Mouse (Mus musculus) MEL (cell line): Measurements from ENCODE around the gene Srp9. TPM values are rescaled to one million over a fixed set of nuclear protein-coding genes. Genes with fewer than 3 reads are reported as not detected.

ENCODE experiments used
- DNase-seq: peaks from one replicate; pipeline ENCODE4 v3.0.0; 2011; ENCODE audit warnings: low read depth, low spot score
- H3K27ac ChIP-seq: 2 replicates; pipeline ENCODE4 v1.5.1; 2012; ENCODE audit warnings: low read depth, mild to moderate bottlenecking, control low read depth, low read length, moderate library complexity; ENCODE audit not compliant: control insufficient read depth
- H3K27me3 ChIP-seq, 2 experiments: fragments of 150-350 bp in 1 of 2; sonication (generic) in 1 of 2; 2 replicates each; pipeline ENCODE4 v1.6.1; 2012; ENCODE audit warnings: low read length in 2 of 2, mild to moderate bottlenecking in 2 of 2, improper control_type of control experiment in 1 of 2, moderate library complexity in 1 of 2; ENCODE audit not compliant: insufficient read depth in 2 of 2, control insufficient read depth in 1 of 2
- H3K36me3 ChIP-seq, 2 experiments: 2 replicates each; pipeline ENCODE4 v1.6.1; 2012 to 2014; ENCODE audit warnings: low read length in 2 of 2, improper control_type of control experiment in 1 of 2, inconsistent platforms in 1 of 2, mild to moderate bottlenecking in 1 of 2; ENCODE audit not compliant: insufficient read depth in 2 of 2, control insufficient read depth in 1 of 2
- H3K4me1 ChIP-seq, 2 experiments: fragments of 150-350 bp in 1 of 2; sonication (generic) in 1 of 2; 2 replicates each; pipeline ENCODE4 v1.6.1; 2012; ENCODE audit warnings: low read length in 2 of 2, improper control_type of control experiment in 1 of 2, mild to moderate bottlenecking in 1 of 2; ENCODE audit not compliant: insufficient read depth in 2 of 2, control insufficient read depth in 1 of 2
- H3K4me3 ChIP-seq, 2 experiments: fragments of 150-350 bp in 1 of 2; sonication (generic) in 1 of 2; 2 replicates each; pipeline ENCODE4 v1.5.1; 2012; ENCODE audit warnings: low read depth in 2 of 2, low read length in 2 of 2, mild to moderate bottlenecking in 2 of 2, moderate library complexity in 2 of 2, control low read depth in 1 of 2, improper control_type of control experiment in 1 of 2; ENCODE audit not compliant: control insufficient read depth in 1 of 2, insufficient read depth in 1 of 2
- H3K79me2 ChIP-seq: 2 replicates; pipeline ENCODE4 v1.6.1; 2012; ENCODE audit warnings: mild to moderate bottlenecking, low read length, moderate library complexity; ENCODE audit not compliant: control insufficient read depth, poor library complexity, insufficient read depth
- H3K9ac ChIP-seq: 2 replicates; pipeline ENCODE4 v1.6.1; 2012; ENCODE audit warnings: low read depth, mild to moderate bottlenecking, control low read depth, low read length, moderate library complexity; ENCODE audit not compliant: control insufficient read depth, poor library complexity, severe bottlenecking
- H3K9me3 ChIP-seq: fragments of 150-350 bp; sonication (generic); replicated peaks from 2 replicates; pipeline ENCODE4 v1.6.1; 2012; ENCODE audit warnings: mild to moderate bottlenecking, low read length, improper control_type of control experiment, moderate library complexity; ENCODE audit not compliant: insufficient read depth
- CHD2 ChIP-seq: IDR thresholded peaks from 2 replicates; pipeline ENCODE4 v1.6.1; 2011; ENCODE audit warnings: low read length, improper control_type of control experiment
- CTCF ChIP-seq, 3 experiments: IDR thresholded peaks in 2 of 3; conservative IDR thresholded peaks in 1 of 3; 2 replicates each; pipeline ENCODE4 v1.5.1; 2011 to 2012; ENCODE audit warnings: low read length in 3 of 3, low read depth in 2 of 3, mild to moderate bottlenecking in 2 of 3, improper control_type of control experiment in 1 of 3, inconsistent platforms in 1 of 3, mixed read lengths in 1 of 3, moderate library complexity in 1 of 3; ENCODE audit not compliant: control insufficient read depth in 1 of 3, insufficient read depth in 1 of 3, poor library complexity in 1 of 3, severe bottlenecking in 1 of 3
- E2F4 ChIP-seq: IDR thresholded peaks from 2 replicates; pipeline ENCODE4 v1.6.1; 2011; ENCODE audit warnings: low read depth, low read length, improper control_type of control experiment, borderline replicate concordance
- ELF1 ChIP-seq: IDR thresholded peaks from 2 replicates; pipeline ENCODE4 v1.6.1; 2014; ENCODE audit warnings: low read depth, mild to moderate bottlenecking, inconsistent platforms, low read length, improper control_type of control experiment, moderate library complexity
- EP300 ChIP-seq, 2 experiments: IDR thresholded peaks; 2 replicates each; pipeline ENCODE4 v1.6.1; 2011; ENCODE audit warnings: improper control_type of control experiment in 2 of 2, low read length in 2 of 2, low read depth in 1 of 2, mild to moderate bottlenecking in 1 of 2
- JUND ChIP-seq: IDR thresholded peaks from 2 replicates; pipeline ENCODE4 v1.6.1; 2011; ENCODE audit warnings: low read depth, mild to moderate bottlenecking, improper control_type of control experiment, low read length
- KAT2A ChIP-seq: conservative IDR thresholded peaks from 2 replicates; pipeline ENCODE4 v1.6.1; 2012; ENCODE audit warnings: low read depth, low read length, improper control_type of control experiment, inconsistent platforms
- MAX ChIP-seq: IDR thresholded peaks from 2 replicates; pipeline ENCODE4 v1.6.1; 2011; ENCODE audit warnings: low read length, improper control_type of control experiment
- MAZ ChIP-seq: IDR thresholded peaks from 2 replicates; pipeline ENCODE4 v1.6.1; 2012; ENCODE audit warnings: low read depth, mild to moderate bottlenecking, inconsistent platforms, low read length, improper control_type of control experiment
- MYB ChIP-seq: IDR thresholded peaks from 2 replicates; pipeline ENCODE4 v1.6.1; 2011; ENCODE audit warnings: mild to moderate bottlenecking, low read depth, low read length, improper control_type of control experiment
- NELFE ChIP-seq: IDR thresholded peaks from 2 replicates; pipeline ENCODE4 v1.6.1; 2011; ENCODE audit warnings: low read depth, low read length, improper control_type of control experiment
- NRF1 ChIP-seq: IDR thresholded peaks from 2 replicates; pipeline ENCODE4 v1.6.1; 2014; ENCODE audit warnings: low read depth, mild to moderate bottlenecking, inconsistent platforms, low read length, improper control_type of control experiment, moderate library complexity; ENCODE audit not compliant: poor library complexity, insufficient read depth, severe bottlenecking
- POLR2A ChIP-seq, 2 experiments: IDR thresholded peaks; 2 replicates each; pipeline ENCODE4 v1.6.1; 2011 to 2012; ENCODE audit warnings: low read length in 2 of 2, mild to moderate bottlenecking in 2 of 2, control low read depth in 1 of 2, improper control_type of control experiment in 1 of 2, low read depth in 1 of 2, moderate library complexity in 1 of 2; ENCODE audit not compliant: control insufficient read depth in 1 of 2, insufficient read depth in 1 of 2, poor library complexity in 1 of 2
- POLR2AphosphoS2 ChIP-seq: IDR thresholded peaks from 2 replicates; pipeline ENCODE4 v1.6.1; 2011; ENCODE audit warnings: low read length, improper control_type of control experiment
- POLR2AphosphoS5 ChIP-seq: IDR thresholded peaks from 2 replicates; pipeline ENCODE4 v1.6.1; 2012; ENCODE audit warnings: low read depth, borderline replicate concordance, mild to moderate bottlenecking, inconsistent platforms, low read length, moderate library complexity, mixed read lengths
- SIN3A ChIP-seq: IDR thresholded peaks from 2 replicates; pipeline ENCODE4 v1.6.1; 2012; ENCODE audit warnings: low read length, improper control_type of control experiment, inconsistent platforms
- TAL1 ChIP-seq: IDR thresholded peaks from 2 replicates; pipeline ENCODE4 v1.6.1; 2012; ENCODE audit warnings: mild to moderate bottlenecking, inconsistent platforms, low read length, moderate library complexity, mixed read lengths
- TCF12 ChIP-seq: IDR thresholded peaks from 2 replicates; pipeline ENCODE4 v1.6.1; 2014; ENCODE audit warnings: low read depth, mild to moderate bottlenecking, inconsistent platforms, low read length, improper control_type of control experiment, moderate library complexity
- UBTF ChIP-seq: IDR thresholded peaks from 2 replicates; pipeline ENCODE4 v1.6.1; 2012; ENCODE audit warnings: low read depth, mild to moderate bottlenecking, inconsistent platforms, low read length, improper control_type of control experiment, moderate library complexity, borderline replicate concordance; ENCODE audit not compliant: insufficient read depth
- USF1 ChIP-seq: IDR thresholded peaks from 2 replicates; pipeline ENCODE4 v1.6.1; 2014; ENCODE audit warnings: low read depth, mild to moderate bottlenecking, inconsistent platforms, low read length, improper control_type of control experiment, moderate library complexity
- ZNF384 ChIP-seq: IDR thresholded peaks from 2 replicates; pipeline ENCODE4 v1.6.1; 2012; ENCODE audit warnings: low read depth, mild to moderate bottlenecking, inconsistent platforms, low read length, improper control_type of control experiment
- polyA plus RNA-seq, 2 experiments: library from polyadenylated mRNA; stranded (reverse) in 1 of 2; unstranded in 1 of 2; fragments of >175 nt in 1 of 2; fragments of >200 nt in 1 of 2; gene quantifications; 2 replicates each; pipeline versions ENCODE4 v1.2.1 to v1.2.4; 2012; ENCODE audit warnings: low replicate concordance in 2 of 2, low read depth in 1 of 2; ENCODE audit not compliant: insufficient read length in 2 of 2, insufficient read depth in 1 of 2, missing spikeins in 1 of 2
- total RNA-seq: library from RNA; depleted of rRNA; stranded (reverse); fragments of 300-350 nt; gene quantifications from 2 replicates; pipeline ENCODE4 v1.2.3, GENCODE M21; 2012

Srp9 gene
- total and polyA plus RNA-seq, 3 experiments = 49.7 to 61.8 TPM; not detected in 1

GRCm38 (mm10) chr1:182101468-182101867 lies 23.1 kb upstream of the Srp9 start:
- TF ChIP-seq KAT2A (no peak), CTCF (IDR thresholded peaks at IDR 0.05 in 2 of 3, conservative IDR thresholded peaks at IDR 0.05 in 1 of 3; ENCODE audit: control insufficient read depth in 1 of 3, insufficient read depth in 1 of 3, low read depth in 2 of 3, low read length in 3 of 3, poor library complexity in 1 of 3, severe bottlenecking in 1 of 3) (no peak), NRF1 (no peak), POLR2AphosphoS5 (no peak), JUND (no peak), MYB (no peak), ZNF384 (no peak), CHD2 (no peak), POLR2AphosphoS2 (no peak), MAZ (no peak), E2F4 (no peak), NELFE (no peak), TCF12 (no peak), MAX (no peak), USF1 (no peak), EP300 (IDR thresholded peaks at IDR 0.05; ENCODE audit: low read depth in 1 of 2, low read length in 2 of 2) (no peak), SIN3A (no peak), TAL1 (no peak), ELF1 (no peak), POLR2A (IDR thresholded peaks at IDR 0.05; ENCODE audit: control insufficient read depth in 1 of 2, insufficient read depth in 1 of 2, low read depth in 1 of 2, low read length in 2 of 2, poor library complexity in 1 of 2) (no peak)
- DNase-seq = no peak
- peaks cover 0 to 3% of the 10 kb centered on the region in 2 experiments; a peak in 2 of 4 replicates for H3K4me1 ChIP-seq

GRCm38 (mm10) chr1:182102706-182103105 lies 21.8 kb upstream of the Srp9 start:
- Histone ChIP-seq H3K4me1 (peaks cover 0 to 3% of the 10 kb centered on the region in 2 experiments; a peak in 2 of 4 replicates), H3K36me3 (0 out of 4 replicates have a peak, but pooled peaks cover 0 to 2% of the 10 kb centered on the region in 2 experiments), H3K9ac (no peak overlapping the region), H3K27me3 (no peaks in the 10 kb centered on the region; a peak in 1 of 4 replicates), H3K79me2 (no peaks in the 10 kb centered on the region), H3K27ac (no peak overlapping the region), H3K4me3 (no peak overlapping the region), H3K9me3 (no peaks in the 10 kb centered on the region)
- TF ChIP-seq MAZ (no peak), UBTF (no peak)
- DNase-seq = no peak

More at GRCm38 (mm10) chr1:182101468-182101867, 23.1 kb upstream of the Srp9 start:
- 0 out of 4 replicates have a peak, but pooled peaks cover 0 to 2% of the 10 kb centered on the region in 2 experiments for H3K36me3 ChIP-seq
- no peaks in the 10 kb centered on the region for H3K79me2 ChIP-seq
- no peaks in the 10 kb centered on the region for H3K9me3 ChIP-seq
- H3K4me3 ChIP-seq = no peak overlapping the region
- H3K27ac ChIP-seq = no peak overlapping the region
- H3K27me3 ChIP-seq = no peaks in the 10 kb centered on the region
- no peak overlapping the region for H3K9ac ChIP-seq
